Mouse (Mus musculus): ENCODE data around the gene Cacna1d.
A peak's percentile ranks its signal among the peaks of the same experiment; 100 is the strongest.

The Cacna1d gene

GRCm38 (mm10) chr14:30270350-30270749 lies 220.9 kb downstream of the Cacna1d start:
- DNase-seq (ENCODE audit: low read depth, low spot score), result no peak

- peak; percentile 79 for DNase-seq (ENCODE audit: low read depth, low spot score)
Measured at GRCm38 (mm10) chr14:30265728-30266127, 225.5 kb downstream of the Cacna1d start.

- DNase-seq (ENCODE audit: low read depth, low spot score), result no peak
Measured at GRCm38 (mm10) chr14:30261561-30262251, 229.5 kb downstream of the Cacna1d start.

- no peak for DNase-seq (ENCODE audit: low read depth, low spot score)
Measured at GRCm38 (mm10) chr14:30257626-30258025, 233.6 kb downstream of the Cacna1d start.

- no peak for DNase-seq (ENCODE audit: low read depth, low spot score)
Measured at GRCm38 (mm10) chr14:30256486-30256885, 234.8 kb downstream of the Cacna1d start.

GRCm38 (mm10) chr14:30255701-30256400 lies 235.4 kb downstream of the Cacna1d start:
- no peak for DNase-seq (ENCODE audit: low read depth, low spot score)

GRCm38 (mm10) chr14:30254776-30255175 lies 236.5 kb downstream of the Cacna1d start:
- DNase-seq (ENCODE audit: low read depth, low spot score), result no peak

GRCm38 (mm10) chr14:30252824-30253223 lies 238.4 kb downstream of the Cacna1d start:
- DNase-seq (ENCODE audit: low read depth, low spot score), result no peak

GRCm38 (mm10) chr14:30251351-30251750 lies 239.9 kb downstream of the Cacna1d start:
- DNase-seq (ENCODE audit: low read depth, low spot score), result no peak

GRCm38 (mm10) chr14:30249591-30249990 lies 241.7 kb downstream of the Cacna1d start:
- peak; percentile 72 for DNase-seq (ENCODE audit: low read depth, low spot score)

- DNase-seq (ENCODE audit: low read depth, low spot score), result no peak
Measured at GRCm38 (mm10) chr14:30248811-30249210, 242.4 kb downstream of the Cacna1d start.

- peak; percentile 44 for DNase-seq (ENCODE audit: low read depth, low spot score)
Measured at GRCm38 (mm10) chr14:30248121-30248520, 243.1 kb downstream of the Cacna1d start.

- no peak for DNase-seq (ENCODE audit: low read depth, low spot score)
Measured at GRCm38 (mm10) chr14:30247606-30248005, 243.6 kb downstream of the Cacna1d start.

- no peak for DNase-seq (ENCODE audit: low read depth, low spot score)
Measured at GRCm38 (mm10) chr14:30244776-30245175, 246.5 kb downstream of the Cacna1d start.

- no peak for DNase-seq (ENCODE audit: low read depth, low spot score)
Measured at GRCm38 (mm10) chr14:30242818-30243205, 248.4 kb downstream of the Cacna1d start.

GRCm38 (mm10) chr14:30242166-30242817 lies 249.0 kb downstream of the Cacna1d start:
- DNase-seq (ENCODE audit: low read depth, low spot score), result no peak

- no peak for DNase-seq (ENCODE audit: low read depth, low spot score)
Measured at GRCm38 (mm10) chr14:30240916-30241515, 250.2 kb downstream of the Cacna1d start.

GRCm38 (mm10) chr14:30238807-30239206 lies 252.4 kb downstream of the Cacna1d start:
- no peak for DNase-seq (ENCODE audit: low read depth, low spot score)

- no peak for DNase-seq (ENCODE audit: low read depth, low spot score)
Measured at GRCm38 (mm10) chr14:30225161-30225560, 266.1 kb downstream of the Cacna1d start.

GRCm38 (mm10) chr14:30222101-30222500 lies 269.2 kb downstream of the Cacna1d start:
- DNase-seq (ENCODE audit: low read depth, low spot score), result no peak

GRCm38 (mm10) chr14:30219851-30220250 lies 271.4 kb downstream of the Cacna1d start:
- DNase-seq (ENCODE audit: low read depth, low spot score), result no peak

GRCm38 (mm10) chr14:30218114-30218513 lies 273.1 kb downstream of the Cacna1d start:
- no peak for DNase-seq (ENCODE audit: low read depth, low spot score)
